Mouse (Mus musculus): ENCODE results near the gene Myo10.
"Not testable (repeated sequence)": the region's sequence is repeated elsewhere in the genome, so short reads cannot be mapped to it uniquely, and the experiment has no call there.

Myo10 gene

GRCm38 (mm10) chr15:25693708-25694107, 71.4 kb downstream of the Myo10 start:
- no peak for DNase-seq

- no peak for DNase-seq
These were observed 72.4 kb downstream of the Myo10 start for GRCm38 (mm10) chr15:25694749-25695148.

GRCm38 (mm10) chr15:25695253-25695652, 72.9 kb downstream of the Myo10 start:
- DNase-seq: no peak

- DNase-seq: no peak
These were observed 73.6 kb downstream of the Myo10 start for GRCm38 (mm10) chr15:25695883-25696282.

- no peak for DNase-seq
These were observed 74.3 kb downstream of the Myo10 start for GRCm38 (mm10) chr15:25696660-25697059.

GRCm38 (mm10) chr15:25699032-25699557, 76.8 kb downstream of the Myo10 start:
- DNase-seq: no peak

GRCm38 (mm10) chr15:25702602-25703001, 80.3 kb downstream of the Myo10 start:
- no peak for DNase-seq

- DNase-seq: no peak
These were observed 82.7 kb downstream of the Myo10 start for GRCm38 (mm10) chr15:25704809-25705585.

- DNase-seq: no peak
These were observed 84.7 kb downstream of the Myo10 start for GRCm38 (mm10) chr15:25706874-25707554.

- DNase-seq: no peak
These were observed 85.6 kb downstream of the Myo10 start for GRCm38 (mm10) chr15:25707891-25708290.

GRCm38 (mm10) chr15:25710876-25711275, 88.6 kb downstream of the Myo10 start:
- no peak for DNase-seq

- DNase-seq: no peak
These were observed 90.6 kb downstream of the Myo10 start for GRCm38 (mm10) chr15:25712877-25713276.

GRCm38 (mm10) chr15:25713587-25714361, 91.4 kb downstream of the Myo10 start:
- no peak for DNase-seq

- DNase-seq: no peak
These were observed 93.1 kb downstream of the Myo10 start for GRCm38 (mm10) chr15:25715218-25715995.

GRCm38 (mm10) chr15:25715996-25716395, 93.7 kb downstream of the Myo10 start:
- DNase-seq: no peak

- peak; percentile 90 for DNase-seq
These were observed 94.7 kb downstream of the Myo10 start for GRCm38 (mm10) chr15:25717006-25717405.

GRCm38 (mm10) chr15:25718104-25718503, 95.8 kb downstream of the Myo10 start:
- DNase-seq: not testable (repeated sequence)

- DNase-seq: no peak
These were observed 96.9 kb downstream of the Myo10 start for GRCm38 (mm10) chr15:25719270-25719669.

GRCm38 (mm10) chr15:25720263-25720662, 97.9 kb downstream of the Myo10 start:
- DNase-seq: no peak

GRCm38 (mm10) chr15:25723281-25724113, 101.2 kb downstream of the Myo10 start:
- DNase-seq: no peak

GRCm38 (mm10) chr15:25724549-25724948, 102.2 kb downstream of the Myo10 start:
- DNase-seq: no peak

GRCm38 (mm10) chr15:25726814-25727213, 104.5 kb downstream of the Myo10 start:
- no peak for DNase-seq

All from thymus, postnatal 4 days (tissue).